Mouse (Mus musculus): ENCODE results near the gene Pdlim4.

The Pdlim4 gene

GRCm38 (mm10) chr11:54068520-54069371 lies at the start of gene Pdlim4:
TSS of gene Pdlim4 (minus strand) at chr11:54069014.
- DNase-seq = peak; percentile 83

- peak; percentile 4 for DNase-seq
These were observed 48.3 kb upstream of the Pdlim4 start for GRCm38 (mm10) chr11:54117096-54117495.

- peak; percentile 12 for DNase-seq
These were observed 47.6 kb upstream of the Pdlim4 start for GRCm38 (mm10) chr11:54116406-54116805.

GRCm38 (mm10) chr11:54115911-54116310 lies 47.1 kb upstream of the Pdlim4 start:
- DNase-seq = peak; percentile 34

- DNase-seq = no peak
These were observed 46.5 kb upstream of the Pdlim4 start for GRCm38 (mm10) chr11:54115301-54115700.

- DNase-seq = no peak
These were observed 45.9 kb upstream of the Pdlim4 start for GRCm38 (mm10) chr11:54114746-54115145.

- DNase-seq = no peak
These were observed 44.5 kb upstream of the Pdlim4 start for GRCm38 (mm10) chr11:54113352-54113751.

- DNase-seq = peak; percentile 95
These were observed 44.1 kb upstream of the Pdlim4 start for GRCm38 (mm10) chr11:54112920-54113319.

GRCm38 (mm10) chr11:54111976-54112741 lies 43.3 kb upstream of the Pdlim4 start:
- DNase-seq = peak; percentile 80

- DNase-seq = no peak
These were observed 42.5 kb upstream of the Pdlim4 start for GRCm38 (mm10) chr11:54111291-54111690.

- peak; percentile 56 for DNase-seq
These were observed 40.1 kb upstream of the Pdlim4 start for GRCm38 (mm10) chr11:54108894-54109293.

- no peak for DNase-seq
These were observed 39.3 kb upstream of the Pdlim4 start for GRCm38 (mm10) chr11:54108131-54108530.

GRCm38 (mm10) chr11:54107239-54107638 lies 38.4 kb upstream of the Pdlim4 start:
- no peak for DNase-seq

- DNase-seq = no peak
These were observed 37.9 kb upstream of the Pdlim4 start for GRCm38 (mm10) chr11:54106676-54107075.

GRCm38 (mm10) chr11:54105011-54105410 lies 36.2 kb upstream of the Pdlim4 start:
- no peak for DNase-seq

GRCm38 (mm10) chr11:54102706-54103449 lies 34.1 kb upstream of the Pdlim4 start:
- no peak for DNase-seq

- no peak for DNase-seq
These were observed 32.9 kb upstream of the Pdlim4 start for GRCm38 (mm10) chr11:54101701-54102100.

- peak; percentile 88 for DNase-seq
These were observed 32.1 kb upstream of the Pdlim4 start for GRCm38 (mm10) chr11:54100692-54101591.

- DNase-seq = no peak
These were observed 31.4 kb upstream of the Pdlim4 start, which contains the start of gene P4ha2 for GRCm38 (mm10) chr11:54100045-54100691. TSS of gene P4ha2 (plus strand) at chr11:54100095.

- DNase-seq = peak; percentile 62
These were observed 24.2 kb upstream of the Pdlim4 start for GRCm38 (mm10) chr11:54093000-54093399.

- no peak for DNase-seq
These were observed 23.4 kb upstream of the Pdlim4 start for GRCm38 (mm10) chr11:54092188-54092587.
